Mouse (Mus musculus): ENCODE data around the gene Sv2c. TPM values are rescaled to one million over a fixed set of nuclear protein-coding genes. Genes with fewer than 3 reads are reported as not detected.
"Not testable (repeated sequence)": the region's sequence is repeated elsewhere in the genome, so short reads cannot be mapped to it uniquely, and the experiment has no call there.

The Sv2c gene
- total and polyA plus RNA-seq, 2 experiments from 2014 or later: 7.9 to 24.3 TPM

DNA sequence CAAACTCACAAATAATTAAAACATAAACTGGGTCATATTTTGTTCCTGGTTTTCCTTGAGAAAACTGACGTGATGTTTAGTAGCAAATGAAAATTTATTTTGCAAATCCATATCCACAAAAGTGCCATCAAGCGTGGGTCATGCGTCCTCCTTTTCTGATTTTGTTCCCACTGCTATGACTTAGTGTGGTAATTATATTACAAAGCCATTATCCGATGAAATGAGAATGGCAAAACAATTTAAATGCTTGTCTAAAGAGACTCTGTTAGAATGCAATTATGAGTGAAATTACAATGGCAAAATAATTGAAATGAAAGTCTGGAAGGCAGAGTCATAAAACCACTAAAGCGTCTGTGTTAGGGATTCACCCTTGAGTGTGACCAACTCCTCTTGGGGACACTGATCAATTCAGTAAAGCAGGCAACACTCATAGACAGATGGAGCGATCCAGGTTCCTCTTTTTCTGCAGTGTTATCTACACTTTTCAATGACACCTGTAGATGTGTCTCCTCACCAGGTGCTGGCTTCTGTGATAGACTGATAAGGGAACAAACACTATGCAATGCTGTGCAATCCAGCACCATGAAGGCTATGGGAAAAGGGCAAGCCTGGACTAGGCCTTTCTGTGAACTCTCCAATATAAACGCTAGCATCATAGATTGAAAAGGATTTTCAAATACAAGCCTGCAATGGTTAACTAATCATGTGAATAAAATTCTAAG, 46.6 kb downstream of the Sv2c start:
- Histone ChIP-seq H3K4me1 (ENCODE audit: insufficient read depth, low read length) (no peaks in the 10 kb centered on the region), H3K4me2 (ENCODE audit: low read depth, low read length, poor library complexity, severe bottlenecking) (no peak overlapping the region), H3K9me3 (ENCODE audit: low read length) (no peaks in the 10 kb centered on the region), H3K4me3 (ENCODE audit: low read depth, low read length) (no peak overlapping the region), H3K9ac (replicated peaks; ENCODE audit: low read length, poor library complexity, severe bottlenecking) (no peak overlapping the region), H3K36me3 (ENCODE audit: insufficient read depth, low read length) (no peaks in the 10 kb centered on the region), H3K27me3 (ENCODE audit: insufficient read depth, low read length) (no peaks in the 10 kb centered on the region), H3K27ac (ENCODE audit: low read depth, low read length) (no peak overlapping the region)
- DNase-seq (ENCODE audit: low spot score): peak; percentile 12
- ATAC-seq (ENCODE audit: low FRiP score): no peak
- WGBS: 80% methylated on average over 7 of the region's 7 CpGs
- TF ChIP-seq CTCF (IDR thresholded peaks at IDR 0.05): no peak

DNA sequence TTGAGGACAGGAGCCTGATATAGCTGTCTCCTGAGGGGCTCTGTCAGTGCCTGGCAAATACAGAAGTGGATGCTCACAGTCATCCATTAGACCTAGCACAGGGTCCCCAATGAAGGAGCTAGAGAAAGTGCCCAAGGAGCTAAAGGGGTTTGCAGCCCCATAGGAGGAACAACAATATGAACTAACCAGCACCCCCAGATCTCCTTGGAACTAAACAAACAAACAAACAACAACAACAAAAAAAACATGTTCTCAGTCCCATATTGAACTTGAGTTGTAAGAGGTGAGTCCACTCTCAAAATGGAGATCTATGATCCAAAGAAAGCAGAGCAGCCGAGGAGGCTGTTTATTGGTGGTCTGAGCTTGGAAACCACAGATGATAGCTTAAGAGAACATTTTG, 50.6 kb downstream of the Sv2c start, which contains the start of gene Gm17190:
Gm17190 (plus strand) TSS at position 301 of the 400 bp plus-strand sequence.
- not testable (repeated sequence) for DNase-seq (ENCODE audit: low spot score); H3K36me3 ChIP-seq (ENCODE audit: insufficient read depth, low read length); ATAC-seq (ENCODE audit: low FRiP score); H3K27ac ChIP-seq (ENCODE audit: low read depth, low read length); H3K9me3 ChIP-seq (ENCODE audit: low read length); H3K4me2 ChIP-seq (ENCODE audit: low read depth, low read length, poor library complexity, severe bottlenecking); H3K4me1 ChIP-seq (ENCODE audit: insufficient read depth, low read length); H3K27me3 ChIP-seq (ENCODE audit: insufficient read depth, low read length); H3K4me3 ChIP-seq (ENCODE audit: low read depth, low read length); H3K9ac ChIP-seq (replicated peaks; ENCODE audit: low read length, poor library complexity, severe bottlenecking)
- WGBS: 94% methylated on average over 1 of the region's 1 CpGs

DNA sequence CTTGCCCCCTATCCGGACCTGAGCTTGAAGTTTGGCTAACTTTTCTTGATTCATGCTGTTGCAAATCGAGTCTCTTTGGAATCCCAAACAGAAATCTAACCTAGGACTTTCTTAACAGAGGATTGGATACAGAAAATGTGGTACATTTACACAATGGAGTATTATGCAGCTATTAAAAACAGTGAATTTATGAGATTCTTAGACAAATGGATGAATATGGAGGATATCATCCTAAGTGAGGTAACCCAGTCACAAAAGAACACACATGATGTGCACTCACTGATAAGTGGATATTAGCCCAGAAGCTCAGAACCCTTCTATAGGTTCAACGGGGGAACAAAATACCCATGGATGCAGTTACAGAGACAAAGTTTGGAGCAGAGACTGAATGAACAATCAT, 51.1 kb downstream of the Sv2c start, which contains the start of gene Gm20075:
Gm20075 (minus strand) TSS at position 101 of the 400 bp plus-strand sequence.
- not testable (repeated sequence) for H3K4me2 ChIP-seq (ENCODE audit: low read depth, low read length, poor library complexity, severe bottlenecking); DNase-seq (ENCODE audit: low spot score); ATAC-seq (ENCODE audit: low FRiP score); H3K27ac ChIP-seq (ENCODE audit: low read depth, low read length); H3K9ac ChIP-seq (replicated peaks; ENCODE audit: low read length, poor library complexity, severe bottlenecking); H3K9me3 ChIP-seq (ENCODE audit: low read length); H3K4me1 ChIP-seq (ENCODE audit: insufficient read depth, low read length); H3K27me3 ChIP-seq (ENCODE audit: insufficient read depth, low read length); H3K4me3 ChIP-seq (ENCODE audit: low read depth, low read length); H3K36me3 ChIP-seq (ENCODE audit: insufficient read depth, low read length)
- 86% methylated on average over 3 of the region's 3 CpGs for WGBS

DNA sequence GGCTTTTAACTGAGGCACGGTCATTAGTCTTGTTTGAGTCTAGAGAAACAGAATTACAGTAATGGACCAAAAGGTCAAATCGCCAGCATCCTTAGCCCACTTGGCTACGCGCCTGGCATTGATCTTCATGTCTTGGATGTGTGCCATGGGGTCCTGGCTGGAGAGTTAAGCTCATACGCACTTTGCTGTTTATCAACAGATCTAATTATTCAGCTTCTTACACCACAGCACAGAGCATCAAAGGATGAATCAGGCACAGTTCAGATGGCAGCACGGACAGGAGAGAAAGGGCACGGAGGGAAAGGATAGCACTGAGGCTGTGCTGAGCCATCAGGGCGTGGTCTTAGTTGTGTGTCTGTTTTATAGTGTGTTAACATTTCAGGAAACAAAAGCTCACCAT, 58.8 kb downstream of the Sv2c start:
- ATAC-seq (ENCODE audit: low FRiP score) (no peak), DNase-seq (ENCODE audit: low spot score) (peak; percentile 34)
- TF ChIP-seq CTCF (IDR thresholded peaks at IDR 0.05): no peak
- H3K27ac ChIP-seq (ENCODE audit: low read depth, low read length): no peak overlapping the region
- no peak overlapping the region for H3K4me3 ChIP-seq (ENCODE audit: low read depth, low read length)
- no peaks in the 10 kb centered on the region for H3K4me1 ChIP-seq (ENCODE audit: insufficient read depth, low read length)
- no peaks in the 10 kb centered on the region for H3K9me3 ChIP-seq (ENCODE audit: low read length)
- H3K27me3 ChIP-seq (ENCODE audit: insufficient read depth, low read length): no peaks in the 10 kb centered on the region
- no peak overlapping the region for H3K9ac ChIP-seq (replicated peaks; ENCODE audit: low read length, poor library complexity, severe bottlenecking)
- H3K4me2 ChIP-seq (ENCODE audit: low read depth, low read length, poor library complexity, severe bottlenecking): no peak overlapping the region
- H3K36me3 ChIP-seq (ENCODE audit: insufficient read depth, low read length): no peaks in the 10 kb centered on the region
- 48% methylated on average over 8 of the region's 8 CpGs for WGBS

DNA sequence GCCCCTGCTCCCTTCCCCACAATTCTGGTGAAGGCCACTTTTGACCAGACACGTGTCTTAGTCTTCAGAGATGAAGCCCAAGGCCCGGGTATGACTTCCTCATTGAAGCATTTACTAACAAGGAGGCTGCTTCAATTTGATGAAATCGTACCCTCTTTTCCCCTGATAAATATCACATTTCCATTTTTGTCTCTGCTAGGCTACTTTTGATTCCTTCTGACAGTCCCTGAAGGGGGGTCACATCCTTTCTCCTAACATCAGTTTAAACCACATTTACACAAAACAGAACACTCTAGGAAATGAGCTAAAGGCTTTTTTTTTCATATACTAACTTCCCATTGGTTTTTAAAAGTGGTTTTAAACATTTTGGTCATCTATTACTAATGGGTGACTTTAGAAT, 79.6 kb downstream of the Sv2c start:
- no peak overlapping the region for H3K9ac ChIP-seq (replicated peaks; ENCODE audit: low read length, poor library complexity, severe bottlenecking)
- no peaks in the 10 kb centered on the region for H3K27me3 ChIP-seq (ENCODE audit: insufficient read depth, low read length)
- no peak overlapping the region for H3K4me3 ChIP-seq (ENCODE audit: low read depth, low read length)
- 89% methylated on average over 3 of the region's 3 CpGs for WGBS
- DNase-seq (ENCODE audit: low spot score): no peak
- H3K4me1 ChIP-seq (ENCODE audit: insufficient read depth, low read length): no peaks in the 10 kb centered on the region
- no peak overlapping the region for H3K4me2 ChIP-seq (ENCODE audit: low read depth, low read length, poor library complexity, severe bottlenecking)
- TF ChIP-seq CTCF (IDR thresholded peaks at IDR 0.05): no peak
- ATAC-seq (ENCODE audit: low FRiP score): no peak
- H3K27ac ChIP-seq (ENCODE audit: low read depth, low read length): no peak overlapping the region
- no peaks in the 10 kb centered on the region for H3K9me3 ChIP-seq (ENCODE audit: low read length)
- no peaks in the 10 kb centered on the region for H3K36me3 ChIP-seq (ENCODE audit: insufficient read depth, low read length)

DNA sequence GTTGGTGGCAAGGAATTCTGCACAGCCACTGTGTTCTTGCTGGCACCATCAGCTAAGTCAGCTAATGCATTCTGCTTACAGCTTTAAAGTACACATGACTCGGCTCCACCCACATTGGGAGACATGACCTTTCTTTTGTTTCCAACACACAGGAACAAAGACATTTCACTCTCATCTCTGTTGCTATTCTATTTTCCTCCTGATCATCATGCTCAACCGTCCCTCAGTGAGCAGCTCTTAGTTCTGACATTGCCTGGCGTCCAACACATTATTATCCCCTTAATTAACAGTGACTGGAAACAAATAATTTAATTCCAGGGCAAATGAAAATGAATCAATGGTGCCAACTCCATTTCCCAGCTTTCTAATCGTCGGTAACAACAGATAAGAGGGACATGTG, 87.0 kb downstream of the Sv2c start:
- H3K27ac ChIP-seq (ENCODE audit: low read depth, low read length): no peak overlapping the region
- no peak for TF ChIP-seq CTCF (IDR thresholded peaks at IDR 0.05)
- ATAC-seq (ENCODE audit: low FRiP score): no peak
- H3K9ac ChIP-seq (replicated peaks; ENCODE audit: low read length, poor library complexity, severe bottlenecking): no peak overlapping the region
- H3K4me2 ChIP-seq (ENCODE audit: low read depth, low read length, poor library complexity, severe bottlenecking): no peak overlapping the region
- H3K27me3 ChIP-seq (ENCODE audit: insufficient read depth, low read length): no peaks in the 10 kb centered on the region
- DNase-seq (ENCODE audit: low spot score): peak; percentile 39
- no peaks in the 10 kb centered on the region for H3K4me1 ChIP-seq (ENCODE audit: insufficient read depth, low read length)
- H3K9me3 ChIP-seq (ENCODE audit: low read length): no peaks in the 10 kb centered on the region
- no peaks in the 10 kb centered on the region for H3K36me3 ChIP-seq (ENCODE audit: insufficient read depth, low read length)
- WGBS: 41% methylated on average over 5 of the region's 5 CpGs
- H3K4me3 ChIP-seq (ENCODE audit: low read depth, low read length): no peak overlapping the region
